8 mouse cellular contexts compared by ENCODE assay signal in the genomic region with DNA sequence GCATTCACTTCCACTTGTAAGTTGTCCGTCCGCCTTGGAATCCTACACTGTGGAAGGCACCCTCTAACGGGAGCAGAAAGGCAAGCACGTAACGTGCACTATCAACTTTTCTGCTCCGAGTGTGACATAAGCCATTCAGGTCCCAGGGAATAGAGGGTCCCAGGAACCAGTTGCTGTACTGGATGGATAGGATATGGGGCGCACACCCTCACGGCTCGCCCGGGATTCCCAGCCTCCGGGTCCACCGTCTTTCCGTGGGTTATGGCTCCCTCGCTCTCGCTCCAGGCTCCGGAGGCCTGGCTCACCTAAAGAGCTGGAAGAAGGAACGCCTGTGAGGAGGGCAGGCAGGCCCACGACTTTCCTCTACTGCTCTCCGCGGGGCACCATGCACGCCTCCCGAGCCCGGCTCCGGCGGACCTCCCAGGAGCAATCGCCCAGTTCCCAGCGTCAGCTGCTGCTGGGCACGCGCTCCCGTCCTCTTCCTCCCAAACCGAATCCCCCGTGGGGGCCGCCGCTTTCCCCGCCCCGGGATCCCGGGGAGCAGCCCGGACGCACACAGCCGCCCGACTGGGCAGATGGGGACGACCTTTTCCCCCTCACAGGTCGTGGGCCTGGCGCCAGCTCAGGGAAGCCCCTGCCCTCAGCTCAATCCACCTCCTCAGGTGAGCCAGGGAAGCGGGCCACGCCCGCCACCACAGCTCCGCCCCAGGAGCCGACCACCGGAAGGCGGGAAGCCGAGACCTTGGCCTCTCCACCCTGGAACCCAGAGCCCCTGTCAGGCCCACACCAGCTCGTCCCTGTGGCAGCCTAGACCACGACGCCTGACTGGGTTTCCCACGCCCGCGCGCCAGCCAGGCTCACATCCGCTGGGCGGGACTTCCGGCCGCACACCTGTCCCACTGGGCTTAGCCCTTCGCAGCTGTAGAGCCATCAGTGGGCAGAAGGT. TPM values are rescaled to one million over a fixed set of nuclear protein-coding genes. Genes with fewer than 3 reads are reported as not detected.
DNase-seq lines count a peak whose midpoint lies in the region; ATAC-seq and TF ChIP-seq lines count a peak whose summit lies in the region.

Gene Terb1, minus strand, starts transcription at position 850 of the 946 bp plus-strand sequence.

- 2% methylated on average over 64 of the region's 64 CpGs for WGBS in embryonic facial prominence, embryonic 12.5 days
- 2% methylated on average over 63 of the region's 64 CpGs for WGBS in heart, embryonic 12.5 days
- WGBS in kidney, embryonic 14.5 days, result 2% methylated on average over 64 of the region's 64 CpGs
- WGBS in liver, embryonic 14.5 days (ENCODE audit: insufficient replicate concordance), result 3% methylated on average over 64 of the region's 64 CpGs
- WGBS in neural tube, embryonic 11.5 days, result 3% methylated on average over 60 of the region's 64 CpGs
- WGBS in stomach, embryonic 15.5 days, result 1% methylated on average over 64 of the region's 64 CpGs

- H3K4me3 ChIP-seq in embryonic facial prominence, embryonic 12.5 days, result peak within 1 kb of the TSS; percentile 63
- peak within 1 kb of the TSS; percentile 64 for H3K4me3 ChIP-seq in heart, embryonic 12.5 days
- H3K4me3 ChIP-seq in kidney, embryonic 14.5 days (ENCODE audit: low read length), result peak within 1 kb of the TSS; percentile 57
- H3K4me3 ChIP-seq in liver, embryonic 14.5 days (ENCODE audit: insufficient read depth in 1 of 2, low read depth in 2 of 2, low read length in 2 of 2), result peak within 1 kb of the TSS; percentile 28 to 56
- peak within 1 kb of the TSS; percentile 48 for H3K4me3 ChIP-seq in neural tube, embryonic 11.5 days (ENCODE audit: low read depth, low read length)
- peak within 1 kb of the TSS; percentile 57 for H3K4me3 ChIP-seq in stomach, embryonic 15.5 days (replicated peaks)

- no peak for TF ChIP-seq EP300 in liver, embryonic 14.5 days (IDR thresholded peaks at IDR 0.05; ENCODE audit: low read depth)

- TF ChIP-seq CTCF in liver, embryonic 14.5 days (IDR thresholded peaks at IDR 0.05; ENCODE audit: low read depth), result no peak

- peak within 1 kb of the TSS; percentile 100 for H3K4me2 ChIP-seq in embryonic facial prominence, embryonic 12.5 days (replicated peaks)
- peak within 1 kb of the TSS; percentile 98 for H3K4me2 ChIP-seq in heart, embryonic 12.5 days
- H3K4me2 ChIP-seq in kidney, embryonic 14.5 days (replicated peaks; ENCODE audit: low read depth, low read length), result peak within 1 kb of the TSS; percentile 100
- peak within 1 kb of the TSS; percentile 84 for H3K4me2 ChIP-seq in liver, embryonic 14.5 days (ENCODE audit: low read depth)
- H3K4me2 ChIP-seq in neural tube, embryonic 11.5 days (ENCODE audit: low read depth), result peak within 1 kb of the TSS; percentile 90
- peak within 1 kb of the TSS; percentile 100 for H3K4me2 ChIP-seq in stomach, embryonic 15.5 days

- no peak within 1 kb of the TSS for H3K27ac ChIP-seq in embryonic facial prominence, embryonic 12.5 days
- H3K27ac ChIP-seq in heart, embryonic 12.5 days (ENCODE audit: poor library complexity, severe bottlenecking), result no peak within 1 kb of the TSS
- H3K27ac ChIP-seq in kidney, embryonic 14.5 days (ENCODE audit: low read depth, low read length), result peak within 1 kb of the TSS; percentile 14; the same call in 1 of the 2 replicates
- no peak within 1 kb of the TSS for H3K27ac ChIP-seq in liver, embryonic 14.5 days
- no peak within 1 kb of the TSS for H3K27ac ChIP-seq in neural tube, embryonic 11.5 days (ENCODE audit: low read depth, low read length)
- no peak within 1 kb of the TSS for H3K27ac ChIP-seq in stomach, embryonic 15.5 days

- peak; percentile 23 to 25 for DNase-seq in heart, adult 18-20 months
- DNase-seq in heart, adult 8-10 months (ENCODE audit: low spot score), result no peak
- no peak for DNase-seq in liver, embryonic 14.5 days (ENCODE audit: low read depth in 3 of 3, low spot score in 3 of 3)
- DNase-seq in neural tube, embryonic 11.5 days (ENCODE audit: low spot score), result peak; percentile 43

- H3K36me3 ChIP-seq in embryonic facial prominence, embryonic 12.5 days, result peaks cover 14% of the 10 kb centered on the region; the same call in 1 of the 2 replicates
- H3K36me3 ChIP-seq in heart, embryonic 12.5 days, result peaks cover 12% of the 10 kb centered on the region
- H3K36me3 ChIP-seq in kidney, embryonic 14.5 days (ENCODE audit: control insufficient read depth, insufficient read depth, low read length), result peaks cover 19% of the 10 kb centered on the region; the same call in 1 of the 2 replicates
- peaks cover 3% of the 10 kb centered on the region; the same call in 1 of the 2 replicates for H3K36me3 ChIP-seq in liver, embryonic 14.5 days (replicated peaks; ENCODE audit: control insufficient read depth, insufficient read depth, low read depth)
- H3K36me3 ChIP-seq in neural tube, embryonic 11.5 days (ENCODE audit: control insufficient read depth, insufficient read depth, low read length), result peaks cover 2% of the 10 kb centered on the region; the same call in 1 of the 2 replicates
- 0 out of 2 replicates have a peak, but pooled peaks cover under 1% of the 10 kb centered on the region for H3K36me3 ChIP-seq in stomach, embryonic 15.5 days

- no peaks in the 10 kb centered on the region for H3K27me3 ChIP-seq in embryonic facial prominence, embryonic 12.5 days
- H3K27me3 ChIP-seq in heart, embryonic 12.5 days (replicated peaks), result no peaks in the 10 kb centered on the region
- H3K27me3 ChIP-seq in kidney, embryonic 14.5 days (ENCODE audit: control insufficient read depth, insufficient read depth, low read length), result no peaks in the 10 kb centered on the region
- H3K27me3 ChIP-seq in liver, embryonic 14.5 days (ENCODE audit: control insufficient read depth, insufficient read depth, low read length), result no peaks in the 10 kb centered on the region
- H3K27me3 ChIP-seq in neural tube, embryonic 11.5 days (ENCODE audit: control insufficient read depth, insufficient read depth, low read length), result no peaks in the 10 kb centered on the region
- no peaks in the 10 kb centered on the region for H3K27me3 ChIP-seq in stomach, embryonic 15.5 days (replicated peaks)

- no peaks in the 10 kb centered on the region for H3K9me3 ChIP-seq in embryonic facial prominence, embryonic 12.5 days
- 0 out of 2 replicates have a peak, but pooled peaks cover 3% of the 10 kb centered on the region for H3K9me3 ChIP-seq in heart, embryonic 12.5 days (replicated peaks)
- no peaks in the 10 kb centered on the region for H3K9me3 ChIP-seq in kidney, embryonic 14.5 days (ENCODE audit: control insufficient read depth, low read length)
- H3K9me3 ChIP-seq in liver, embryonic 14.5 days (ENCODE audit: control insufficient read depth, low read length), result no peaks in the 10 kb centered on the region
- no peaks in the 10 kb centered on the region for H3K9me3 ChIP-seq in neural tube, embryonic 11.5 days (ENCODE audit: control insufficient read depth, low read length)
- no peaks in the 10 kb centered on the region for H3K9me3 ChIP-seq in stomach, embryonic 15.5 days

- peaks cover 4% of the 10 kb centered on the region; the same call in 1 of the 2 replicates for H3K4me1 ChIP-seq in embryonic facial prominence, embryonic 12.5 days
- peaks cover 10% of the 10 kb centered on the region for H3K4me1 ChIP-seq in heart, embryonic 12.5 days (replicated peaks)
- peaks cover 4% of the 10 kb centered on the region; the same call in 1 of the 2 replicates for H3K4me1 ChIP-seq in kidney, embryonic 14.5 days (ENCODE audit: control insufficient read depth, insufficient read depth, low read length)
- 0 out of 4 replicates have a peak, but pooled peaks cover 0 to 1% of the 10 kb centered on the region in 2 experiments for H3K4me1 ChIP-seq in liver, embryonic 14.5 days (replicated peaks; ENCODE audit: control insufficient read depth in 2 of 2, insufficient read depth in 2 of 2, low read length in 1 of 2)
- peaks cover 3% of the 10 kb centered on the region; the same call in 1 of the 2 replicates for H3K4me1 ChIP-seq in neural tube, embryonic 11.5 days (ENCODE audit: control insufficient read depth, insufficient read depth, low read length)
- H3K4me1 ChIP-seq in stomach, embryonic 15.5 days, result no peaks in the 10 kb centered on the region

- H3K9ac ChIP-seq in embryonic facial prominence, embryonic 12.5 days, result peak within 1 kb of the TSS; percentile 76
- H3K9ac ChIP-seq in heart, embryonic 12.5 days, result peak within 1 kb of the TSS; percentile 79
- peak within 1 kb of the TSS; percentile 71 for H3K9ac ChIP-seq in kidney, embryonic 14.5 days (ENCODE audit: low read depth, low read length)
- H3K9ac ChIP-seq in liver, embryonic 14.5 days (replicated peaks), result peak within 1 kb of the TSS; percentile 48
- H3K9ac ChIP-seq in neural tube, embryonic 11.5 days (ENCODE audit: low read length), result peak within 1 kb of the TSS; percentile 54
- H3K9ac ChIP-seq in stomach, embryonic 15.5 days, result peak within 1 kb of the TSS; percentile 65

- peak; percentile 67; the same call in 1 of the 2 replicates for ATAC-seq in embryonic facial prominence, embryonic 12.5 days (ENCODE audit: insufficient number of reproducible peaks, insufficient read depth, low FRiP score, low TSS enrichment)
- ATAC-seq in heart, embryonic 12.5 days (ENCODE audit: insufficient number of reproducible peaks, low FRiP score), result peak; percentile 77
- ATAC-seq in kidney, embryonic 14.5 days (ENCODE audit: low FRiP score, low TSS enrichment), result peak; percentile 93
- peak; percentile 35; the same call in 1 of the 2 replicates for ATAC-seq in liver, embryonic 14.5 days (ENCODE audit: insufficient read depth)
- ATAC-seq in neural tube, embryonic 11.5 days (ENCODE audit: insufficient read depth, low FRiP score, low TSS enrichment), result peak; percentile 79
- peak; percentile 71 for ATAC-seq in stomach, embryonic 15.5 days (ENCODE audit: insufficient read depth, low FRiP score, low read depth)

RNA-seq across cellular contexts. Expression of gene Terb1, which starts in this region (rescaled TPM):
- not detected for total RNA-seq in heart, adult 18-20 months (2021)
- total RNA-seq in heart, adult 8-10 months (2022), result not detected
- 0.24 and 0.29 TPM in 2 replicates for polyA plus RNA-seq in embryonic facial prominence, embryonic 12.5 days (2016; fragmentation: Nextera tagmentation; extraction: Ambion mirVana)
- 0.10 and 0.15 TPM in 2 replicates for polyA plus RNA-seq in heart, embryonic 12.5 days (2016; fragmentation: Nextera tagmentation; extraction: Ambion mirVana)
- polyA plus RNA-seq in kidney, embryonic 14.5 days (2014; fragmentation: Nextera tagmentation; extraction: Ambion mirVana), result 0.33 and 0.79 TPM in 2 replicates
- not detected in 2 replicates for polyA plus RNA-seq in liver, embryonic 14.5 days (2012; rRNA removed)
- polyA plus RNA-seq in liver, embryonic 14.5 days (2014; fragmentation: Nextera tagmentation; extraction: Ambion mirVana), result not detected in 2 replicates
- polyA plus RNA-seq in neural tube, embryonic 11.5 days (2014; fragmentation: Nextera tagmentation; extraction: Ambion mirVana), result 0.25 and 0.34 TPM in 2 replicates
- 0.21 and 0.32 TPM in 2 replicates for polyA plus RNA-seq in stomach, embryonic 15.5 days (2015; fragmentation: Nextera tagmentation; extraction: Ambion mirVana)

Comparison
In these comparisons a context has a peak if more than half of its experiments do, and no peak if none do; other contexts are left out.
1. Peak in DNase-seq in heart, adult 18-20 months; RNA of the gene not detected or under 1 TPM.
2. Peak in ATAC-seq, H3K4me3 ChIP-seq, H3K9ac ChIP-seq and H3K4me2 ChIP-seq in embryonic facial prominence, embryonic 12.5 days; RNA of the gene not detected or under 1 TPM.
3. Peak in ATAC-seq, H3K4me3 ChIP-seq, H3K9ac ChIP-seq and H3K4me2 ChIP-seq in heart, embryonic 12.5 days; RNA of the gene not detected or under 1 TPM.
4. Peak in ATAC-seq, H3K4me3 ChIP-seq, H3K27ac ChIP-seq, H3K9ac ChIP-seq and H3K4me2 ChIP-seq in kidney, embryonic 14.5 days; RNA of the gene not detected or under 1 TPM.
5. Peak in ATAC-seq, H3K4me3 ChIP-seq, H3K9ac ChIP-seq and H3K4me2 ChIP-seq in liver, embryonic 14.5 days; RNA of the gene not detected or under 1 TPM.
6. Peak in DNase-seq, ATAC-seq, H3K4me3 ChIP-seq, H3K9ac ChIP-seq and H3K4me2 ChIP-seq in neural tube, embryonic 11.5 days; RNA of the gene not detected or under 1 TPM.
7. Peak in ATAC-seq, H3K4me3 ChIP-seq, H3K9ac ChIP-seq and H3K4me2 ChIP-seq in stomach, embryonic 15.5 days; RNA of the gene not detected or under 1 TPM.
8. ATAC-seq: peak in every context shown above with its lines; median percentile 93 in kidney, embryonic 14.5 days; 79 in neural tube, embryonic 11.5 days; 77 in heart, embryonic 12.5 days; 71 in stomach, embryonic 15.5 days; 67 in embryonic facial prominence, embryonic 12.5 days; 35 in liver, embryonic 14.5 days.